Mouse (Mus musculus) CH12.LX (cell line): ENCODE results near the gene Entr1. TPM values are rescaled to one million over a fixed set of nuclear protein-coding genes. Genes with fewer than 3 reads are reported as not detected.

Experiments used
- DNase-seq: peaks from one replicate; pipeline ENCODE4 v3.0.0-alpha.2; 2013; ENCODE audit errors: extremely low read depth
- H3K27ac ChIP-seq: 2 replicates; pipeline ENCODE4 v1.5.1; 2012; ENCODE audit warnings: low read depth, mild to moderate bottlenecking, control low read depth, moderate library complexity; ENCODE audit not compliant: insufficient read depth
- H3K27me3 ChIP-seq: replicated peaks from 2 replicates; pipeline ENCODE3; 2012; ENCODE audit warnings: inconsistent platforms
- H3K36me3 ChIP-seq, 2 experiments: replicated peaks in 1 of 2; 2 replicates each; pipeline versions ENCODE3 to v1.6.1; 2012; ENCODE audit warnings: inconsistent platforms in 1 of 2, low read length in 1 of 2, mild to moderate bottlenecking in 1 of 2, mixed read lengths in 1 of 2, moderate library complexity in 1 of 2; ENCODE audit not compliant: control insufficient read depth in 1 of 2, insufficient read depth in 1 of 2
- H3K4me1 ChIP-seq, 2 experiments: 2 replicates each; pipeline ENCODE4 v1.6.1; 2012; ENCODE audit warnings: inconsistent platforms in 1 of 2, moderate library complexity in 1 of 2; ENCODE audit not compliant: insufficient read depth in 2 of 2, control insufficient read depth in 1 of 2
- H3K4me2 ChIP-seq: 2 replicates; pipeline ENCODE4 v1.6.1; 2012; ENCODE audit warnings: low read depth, mild to moderate bottlenecking, control low read depth; ENCODE audit not compliant: poor library complexity, insufficient read depth, severe bottlenecking
- H3K4me3 ChIP-seq, 3 experiments: fragments of 150-350 bp in 1 of 3; sonication (generic) in 1 of 3; replicated peaks in 1 of 3; 2 replicates each; pipeline versions ENCODE3 to v1.5.1; 2011 to 2012; ENCODE audit warnings: low read depth in 2 of 3, low read length in 2 of 3, mild to moderate bottlenecking in 2 of 3, moderate library complexity in 2 of 3, control low read depth in 1 of 3, improper control_type of control experiment in 1 of 3, inconsistent platforms in 1 of 3, mixed read lengths in 1 of 3; ENCODE audit not compliant: poor library complexity in 1 of 3
- H3K79me2 ChIP-seq: replicated peaks from 2 replicates; pipeline ENCODE4 v1.6.1; 2012; ENCODE audit warnings: mild to moderate bottlenecking, moderate library complexity; ENCODE audit not compliant: control insufficient read depth, poor library complexity, insufficient read depth, severe bottlenecking; ENCODE audit errors: extremely low read depth
- H3K9ac ChIP-seq: 2 replicates; pipeline ENCODE4 v1.6.1; 2012; ENCODE audit warnings: low read depth, mild to moderate bottlenecking, control low read depth, moderate library complexity; ENCODE audit not compliant: insufficient read depth
- H3K9me3 ChIP-seq: replicated peaks from 2 replicates; pipeline ENCODE3; 2012; ENCODE audit warnings: low read length, inconsistent platforms, mixed read lengths
- BHLHE40 ChIP-seq: IDR thresholded peaks from 2 replicates; pipeline ENCODE4 v1.6.1; 2011; ENCODE audit warnings: mild to moderate bottlenecking, low read depth, low read length, improper control_type of control experiment
- CHD1 ChIP-seq: IDR thresholded peaks from 2 replicates; pipeline ENCODE4 v1.6.1; 2012; ENCODE audit warnings: low read depth, low read length, improper control_type of control experiment, inconsistent platforms
- CTCF ChIP-seq, 2 experiments: IDR thresholded peaks in 1 of 2; conservative IDR thresholded peaks in 1 of 2; 2 replicates each; pipeline ENCODE4 v1.5.1; 2011 to 2012; ENCODE audit warnings: low read depth in 2 of 2, low read length in 2 of 2, improper control_type of control experiment in 1 of 2, inconsistent platforms in 1 of 2, mild to moderate bottlenecking in 1 of 2, moderate library complexity in 1 of 2
- E2F4 ChIP-seq: IDR thresholded peaks from 2 replicates; pipeline ENCODE4 v1.6.1; 2011; ENCODE audit warnings: low read depth, low read length, improper control_type of control experiment; ENCODE audit not compliant: insufficient replicate concordance
- ELF1 ChIP-seq: IDR thresholded peaks from 2 replicates; pipeline ENCODE4 v1.6.1; 2014; ENCODE audit warnings: low read depth, mild to moderate bottlenecking, inconsistent platforms, low read length, improper control_type of control experiment
- EP300 ChIP-seq: IDR thresholded peaks from 2 replicates; pipeline ENCODE4 v1.6.1; 2011; ENCODE audit warnings: low read length, improper control_type of control experiment
- GABPA ChIP-seq: IDR thresholded peaks from 2 replicates; pipeline ENCODE4 v1.6.1; 2012; ENCODE audit warnings: low read depth, low read length, improper control_type of control experiment, inconsistent platforms; ENCODE audit not compliant: insufficient replicate concordance
- JUN ChIP-seq: IDR thresholded peaks from 2 replicates; pipeline ENCODE4 v1.6.1; 2011; ENCODE audit warnings: low read depth, mild to moderate bottlenecking, low read length, improper control_type of control experiment, moderate library complexity; ENCODE audit not compliant: insufficient read depth
- KAT2A ChIP-seq: IDR thresholded peaks from 2 replicates; pipeline ENCODE4 v1.6.1; 2012; ENCODE audit warnings: low read length, improper control_type of control experiment, inconsistent platforms; ENCODE audit not compliant: insufficient replicate concordance
- MAX ChIP-seq: IDR thresholded peaks from 2 replicates; pipeline ENCODE4 v1.6.1; 2011; ENCODE audit warnings: low read length, improper control_type of control experiment
- MAZ ChIP-seq: IDR thresholded peaks from 2 replicates; pipeline ENCODE4 v1.6.1; 2012; ENCODE audit warnings: low read depth, mild to moderate bottlenecking, inconsistent platforms, low read length, improper control_type of control experiment, moderate library complexity
- MEF2A ChIP-seq: IDR thresholded peaks from 2 replicates; pipeline ENCODE4 v1.6.1; 2014; ENCODE audit warnings: low read depth, mild to moderate bottlenecking, inconsistent platforms, low read length, improper control_type of control experiment, borderline replicate concordance
- MYC ChIP-seq: IDR thresholded peaks from 2 replicates; pipeline ENCODE4 v1.6.1; 2011; ENCODE audit warnings: low read depth, mild to moderate bottlenecking, improper control_type of control experiment, low read length
- NELFE ChIP-seq: IDR thresholded peaks from 2 replicates; pipeline ENCODE4 v1.6.1; 2011; ENCODE audit warnings: low read depth, low read length, improper control_type of control experiment
- NRF1 ChIP-seq: IDR thresholded peaks from 2 replicates; pipeline ENCODE4 v1.6.1; 2014; ENCODE audit warnings: low read depth, mild to moderate bottlenecking, inconsistent platforms, low read length, improper control_type of control experiment, moderate library complexity
- POLR2A ChIP-seq: IDR thresholded peaks from 2 replicates; pipeline ENCODE4 v1.6.1; 2011; ENCODE audit warnings: low read depth, mild to moderate bottlenecking, improper control_type of control experiment, low read length
- RAD21 ChIP-seq: IDR thresholded peaks from 2 replicates; pipeline ENCODE4 v1.6.1; 2011; ENCODE audit warnings: low read depth, mild to moderate bottlenecking, low read length, improper control_type of control experiment, moderate library complexity
- RCOR1 ChIP-seq: conservative IDR thresholded peaks from 2 replicates; pipeline ENCODE4 v1.6.1; 2012; ENCODE audit warnings: low read depth, mild to moderate bottlenecking, inconsistent platforms, low read length, improper control_type of control experiment
- SIN3A ChIP-seq: IDR thresholded peaks from 2 replicates; pipeline ENCODE4 v1.6.1; 2012; ENCODE audit warnings: low read length, improper control_type of control experiment, inconsistent platforms
- SMC3 ChIP-seq: IDR thresholded peaks from 2 replicates; pipeline ENCODE4 v1.6.1; 2011; ENCODE audit warnings: low read depth, low read length, improper control_type of control experiment
- TCF12 ChIP-seq: IDR thresholded peaks from 2 replicates; pipeline ENCODE4 v1.6.1; 2014; ENCODE audit warnings: low read depth, mild to moderate bottlenecking, inconsistent platforms, low read length, improper control_type of control experiment
- UBTF ChIP-seq: IDR thresholded peaks from 2 replicates; pipeline ENCODE4 v1.6.1; 2012; ENCODE audit warnings: low read depth, mild to moderate bottlenecking, inconsistent platforms, low read length, improper control_type of control experiment, moderate library complexity
- USF2 ChIP-seq: conservative IDR thresholded peaks from 2 replicates; pipeline ENCODE4 v1.6.1; 2011; ENCODE audit warnings: low read depth, low read length, improper control_type of control experiment
- dilution Hi-C: fragments of 300-500 bp; cut with MboI; formaldehyde crosslinking; loops from 2 replicates; pipeline ENCODE4 v1.14.3; 2020; ENCODE audit warnings: low sequenced_read_pairs; ENCODE audit not compliant: extremely low pct_unique_long_range_greater_than_20kb, extremely low pct_ligation_motif_present
- in situ Hi-C: fragments of 300-500 bp; cut with MboI; formaldehyde crosslinking; loops from 3 replicates; pipeline ENCODE4 v1.14.3; 2019; ENCODE audit warnings: low sequenced_read_pairs, low pct_ligation_motif_present, low pct_unique_long_range_greater_than_20kb, mixed read lengths
- polyA plus RNA-seq: library from polyadenylated mRNA; unstranded; fragments of >175 nt; gene quantifications from 2 replicates; pipeline ENCODE4 v1.2.1, GENCODE M21; 2012; ENCODE audit warnings: low read depth; ENCODE audit not compliant: insufficient read length
- total RNA-seq, 2 experiments: library from RNA; depleted of rRNA; stranded (reverse); fragments of 300-350 nt in 1 of 2; fragments of >200 nt in 1 of 2; gene quantifications; 2 replicates each; pipeline ENCODE4 v1.2.3; 2012 to 2014

Entr1 gene
- total and polyA plus RNA-seq, 3 experiments, result 41.9 to 62.3 (median 57.3) TPM

- dilution Hi-C loops, result no loop called here
Measured at GRCm38 (mm10) chr2:26363481-26363880, 25.6 kb downstream of the Entr1 start.

GRCm38 (mm10) chr2:26362991-26363390 is 26.1 kb downstream of the Entr1 start:
- Histone ChIP-seq H3K4me1 (no peaks in the 10 kb centered on the region), H3K4me3 (no peak overlapping the region), H3K9ac (no peak overlapping the region), H3K79me2 (no peaks in the 10 kb centered on the region), H3K4me2 (no peak overlapping the region), H3K27ac (no peak overlapping the region), H3K9me3 (no peaks in the 10 kb centered on the region), H3K27me3 (no peaks in the 10 kb centered on the region), H3K36me3 (peaks cover 55 to 81% of the 10 kb centered on the region in 2 experiments)
- in situ Hi-C loops, result no loop called here
- dilution Hi-C loops, result no loop called here
- TF ChIP-seq EP300, result no peak
- TF ChIP-seq RCOR1, result no peak
- no peak for TF ChIP-seq CTCF (conservative IDR thresholded peaks at IDR 0.05 in 1 of 2, IDR thresholded peaks at IDR 0.05 in 1 of 2; ENCODE audit: low read depth in 2 of 2, low read length in 2 of 2)
- no peak for TF ChIP-seq USF2
- no peak for TF ChIP-seq POLR2A
- no peak for TF ChIP-seq MEF2A
- TF ChIP-seq SIN3A, result no peak
- no peak for TF ChIP-seq BHLHE40
- TF ChIP-seq GABPA, result no peak
- no peak for TF ChIP-seq MAX
- no peak for TF ChIP-seq SMC3
- no peak for TF ChIP-seq MAZ
- TF ChIP-seq NELFE, result no peak
- TF ChIP-seq NRF1, result no peak
- no peak for TF ChIP-seq MYC
- TF ChIP-seq CHD1, result no peak
- no peak for TF ChIP-seq KAT2A
- no peak for TF ChIP-seq UBTF
- TF ChIP-seq ELF1, result no peak
- TF ChIP-seq E2F4, result no peak
- no peak for DNase-seq

More at GRCm38 (mm10) chr2:26363481-26363880, 25.6 kb downstream of the Entr1 start:
- Histone ChIP-seq H3K79me2 (no peaks in the 10 kb centered on the region), H3K36me3 (peaks cover 60 to 85% of the 10 kb centered on the region in 2 experiments), H3K27me3 (no peaks in the 10 kb centered on the region), H3K9me3 (no peaks in the 10 kb centered on the region), H3K9ac (no peak overlapping the region), H3K4me2 (no peak overlapping the region), H3K27ac (no peak overlapping the region), H3K4me1 (no peaks in the 10 kb centered on the region), H3K4me3 (no peak overlapping the region)
- DNase-seq, result no peak
- TF ChIP-seq UBTF, result no peak
- no peak for TF ChIP-seq BHLHE40
- TF ChIP-seq JUN, result no peak
- no peak for TF ChIP-seq RAD21
- TF ChIP-seq MYC, result no peak
- no peak for TF ChIP-seq RCOR1
- TF ChIP-seq TCF12, result no peak
- no peak for TF ChIP-seq GABPA
- in situ Hi-C loops, result no loop called here
